Mouse (Mus musculus) limb, embryonic 15.5 days (tissue): ENCODE data around the gene Col16a1. TPM values are rescaled to one million over a fixed set of nuclear protein-coding genes. Genes with fewer than 3 reads are reported as not detected.

Experiments used
- ATAC-seq: fragments of 200-750 bp; cut with Nextera tagmentation; 2 replicates; pipeline ENCODE4 v1.8.0; 2017; ENCODE audit warnings: low read depth, moderate TSS enrichment; ENCODE audit not compliant: insufficient number of reproducible peaks, low FRiP score, low TSS enrichment
- H3K27ac ChIP-seq: fragments of 300-500 bp; sonication (generic); 2 replicates; pipeline ENCODE4 v1.5.1; 2015; ENCODE audit warnings: moderate library complexity, mild to moderate bottlenecking, inconsistent platforms
- H3K27me3 ChIP-seq: fragments of 300-500 bp; sonication (generic); 2 replicates; pipeline ENCODE4 v1.6.1; 2015; ENCODE audit warnings: inconsistent platforms
- H3K36me3 ChIP-seq: fragments of 300-500 bp; sonication (generic); 2 replicates; pipeline ENCODE4 v1.6.1; 2015; ENCODE audit warnings: inconsistent platforms
- H3K4me1 ChIP-seq: fragments of 300-500 bp; sonication (generic); 2 replicates; pipeline ENCODE4 v1.6.1; 2015; ENCODE audit warnings: inconsistent platforms
- H3K4me2 ChIP-seq: fragments of 300-500 bp; sonication (generic); 2 replicates; pipeline ENCODE4 v1.6.1; 2015; ENCODE audit warnings: mild to moderate bottlenecking, inconsistent platforms
- H3K4me3 ChIP-seq: fragments of 300-500 bp; sonication (generic); 2 replicates; pipeline ENCODE4 v1.5.1; 2015; ENCODE audit warnings: mild to moderate bottlenecking, inconsistent platforms
- H3K9ac ChIP-seq: fragments of 300-500 bp; sonication (generic); 2 replicates; pipeline ENCODE4 v1.6.1; 2015; ENCODE audit warnings: inconsistent platforms
- H3K9me3 ChIP-seq: fragments of 300-500 bp; sonication (generic); 2 replicates; pipeline ENCODE4 v1.6.1; 2016; ENCODE audit warnings: inconsistent platforms
- WGBS: fragments of 180-500 bp; shearing (Covaris S2); methylation state at CpG from one replicate; pipeline ENCODE4 v1.1.7; 2015; 5-methylcytosine and 5-hydroxymethylcytosine counted together
- polyA plus RNA-seq: library from polyadenylated mRNA; unstranded; fragments of >200 nt; fragmentation: Nextera tagmentation; extraction: Ambion mirVana; gene quantifications from 2 replicates; pipeline ENCODE4 v1.2.1, GENCODE M21; 2015

Col16a1 gene
- polyA plus RNA-seq, 1 experiment from 2014 or later, result 175 TPM

- Histone ChIP-seq H3K9me3 (no peaks in the 10 kb centered on the region), H3K4me3 (no peak overlapping the region), H3K4me2 (no peak overlapping the region), H3K27ac (no peak overlapping the region), H3K36me3 (peaks cover 59% of the 10 kb centered on the region), H3K9ac (no peak overlapping the region), H3K27me3 (no peaks in the 10 kb centered on the region), H3K4me1 (no peaks in the 10 kb centered on the region)
- ATAC-seq, result no peak
- 90% methylated on average over 4 of the region's 4 CpGs for WGBS
Measured at GRCm38 (mm10) chr4:130120752-130121151, 73.1 kb downstream of the Col16a1 start.

- WGBS, result 76% methylated on average over 8 of the region's 8 CpGs
- Histone ChIP-seq H3K36me3 (peaks cover 67% of the 10 kb centered on the region), H3K4me2 (no peak overlapping the region), H3K4me3 (no peak overlapping the region), H3K27ac (no peak overlapping the region), H3K9me3 (no peaks in the 10 kb centered on the region), H3K9ac (no peak overlapping the region), H3K4me1 (no peaks in the 10 kb centered on the region), H3K27me3 (no peaks in the 10 kb centered on the region)
- no peak for ATAC-seq
Measured at GRCm38 (mm10) chr4:130121560-130121959, 73.9 kb downstream of the Col16a1 start.

GRCm38 (mm10) chr4:130123020-130123419 lies 75.4 kb downstream of the Col16a1 start:
- Histone ChIP-seq H3K27ac (no peak overlapping the region), H3K9ac (no peak overlapping the region), H3K4me1 (no peaks in the 10 kb centered on the region), H3K4me2 (no peak overlapping the region), H3K4me3 (no peak overlapping the region), H3K27me3 (no peaks in the 10 kb centered on the region), H3K36me3 (peaks cover 77% of the 10 kb centered on the region), H3K9me3 (no peaks in the 10 kb centered on the region)
- 91% methylated on average over 5 of the region's 5 CpGs for WGBS
- no peak for ATAC-seq

GRCm38 (mm10) chr4:130124110-130124509 lies 76.5 kb downstream of the Col16a1 start:
- Histone ChIP-seq H3K9ac (no peak overlapping the region), H3K36me3 (peaks cover 85% of the 10 kb centered on the region), H3K4me3 (no peak overlapping the region), H3K9me3 (no peaks in the 10 kb centered on the region), H3K27me3 (no peaks in the 10 kb centered on the region), H3K4me2 (no peak overlapping the region), H3K27ac (no peak overlapping the region), H3K4me1 (no peaks in the 10 kb centered on the region)
- no peak for ATAC-seq
- WGBS, result 87% methylated on average over 4 of the region's 4 CpGs

GRCm38 (mm10) chr4:130125164-130125563 lies 77.5 kb downstream of the Col16a1 start:
- H3K9me3 ChIP-seq, result no peaks in the 10 kb centered on the region
- no peak overlapping the region for H3K4me2 ChIP-seq
- 94% methylated on average over 6 of the region's 6 CpGs for WGBS
- H3K4me1 ChIP-seq, result peaks cover 1% of the 10 kb centered on the region; the same call in 1 of the 2 replicates
- no peaks in the 10 kb centered on the region for H3K27me3 ChIP-seq
- no peak overlapping the region for H3K9ac ChIP-seq
- ATAC-seq, result no peak
- no peak overlapping the region for H3K4me3 ChIP-seq
- H3K27ac ChIP-seq, result no peak overlapping the region
- peaks cover 85% of the 10 kb centered on the region for H3K36me3 ChIP-seq

- H3K4me3 ChIP-seq, result no peak overlapping the region
- no peak overlapping the region for H3K4me2 ChIP-seq
- WGBS, result 33% methylated on average over 5 of the region's 5 CpGs
- no peaks in the 10 kb centered on the region for H3K9me3 ChIP-seq
- ATAC-seq, result no peak
- H3K27me3 ChIP-seq, result no peaks in the 10 kb centered on the region
- H3K36me3 ChIP-seq, result peaks cover 78% of the 10 kb centered on the region
- H3K27ac ChIP-seq, result no peak overlapping the region
- no peak overlapping the region for H3K9ac ChIP-seq
- peaks cover 9% of the 10 kb centered on the region; the same call in 1 of the 2 replicates for H3K4me1 ChIP-seq
Measured at GRCm38 (mm10) chr4:130125935-130126334, 78.3 kb downstream of the Col16a1 start.

- H3K9me3 ChIP-seq, result no peaks in the 10 kb centered on the region
- H3K4me1 ChIP-seq, result peaks cover 10% of the 10 kb centered on the region; the same call in 1 of the 2 replicates
- H3K9ac ChIP-seq, result no peak overlapping the region
- no peak overlapping the region for H3K4me2 ChIP-seq
- peaks cover 49% of the 10 kb centered on the region for H3K36me3 ChIP-seq
- H3K27ac ChIP-seq, result no peak overlapping the region
- ATAC-seq, result no peak
- H3K27me3 ChIP-seq, result no peaks in the 10 kb centered on the region
- no peak overlapping the region for H3K4me3 ChIP-seq
- 78% methylated on average over 5 of the region's 5 CpGs for WGBS
Measured at GRCm38 (mm10) chr4:130128907-130129306, 81.3 kb downstream of the Col16a1 start.

- no peaks in the 10 kb centered on the region for H3K27me3 ChIP-seq
- no peak for ATAC-seq
- H3K36me3 ChIP-seq, result peaks cover 37% of the 10 kb centered on the region
- no peak overlapping the region for H3K4me3 ChIP-seq
- H3K4me1 ChIP-seq, result peaks cover 10% of the 10 kb centered on the region; the same call in 1 of the 2 replicates
- no peak overlapping the region for H3K4me2 ChIP-seq
- H3K27ac ChIP-seq, result no peak overlapping the region
- 72% methylated on average over 10 of the region's 10 CpGs for WGBS
- no peaks in the 10 kb centered on the region for H3K9me3 ChIP-seq
- H3K9ac ChIP-seq, result no peak overlapping the region
Measured at GRCm38 (mm10) chr4:130130082-130130481, 82.4 kb downstream of the Col16a1 start.

- no peak overlapping the region for H3K4me3 ChIP-seq
- H3K4me2 ChIP-seq, result no peak overlapping the region
- peaks cover 30% of the 10 kb centered on the region for H3K36me3 ChIP-seq
- H3K9ac ChIP-seq, result no peak overlapping the region
- H3K9me3 ChIP-seq, result no peaks in the 10 kb centered on the region
- 54% methylated on average over 13 of the region's 13 CpGs for WGBS
- no peak overlapping the region for H3K27ac ChIP-seq
- peaks cover 10% of the 10 kb centered on the region; the same call in 1 of the 2 replicates for H3K4me1 ChIP-seq
- no peaks in the 10 kb centered on the region for H3K27me3 ChIP-seq
- no peak for ATAC-seq
Measured at GRCm38 (mm10) chr4:130130641-130131350, 83.2 kb downstream of the Col16a1 start.

- H3K9ac ChIP-seq, result no peak overlapping the region
- WGBS, result 86% methylated on average over 7 of the region's 7 CpGs
- peaks cover 22% of the 10 kb centered on the region for H3K36me3 ChIP-seq
- H3K4me2 ChIP-seq, result no peak overlapping the region
- H3K27ac ChIP-seq, result no peak overlapping the region
- H3K4me3 ChIP-seq, result no peak overlapping the region
- H3K4me1 ChIP-seq, result peaks cover 10% of the 10 kb centered on the region; the same call in 1 of the 2 replicates
- no peaks in the 10 kb centered on the region for H3K9me3 ChIP-seq
- no peak for ATAC-seq
- H3K27me3 ChIP-seq, result peaks cover 6% of the 10 kb centered on the region
Measured at GRCm38 (mm10) chr4:130131448-130132105, 83.9 kb downstream of the Col16a1 start.

- Histone ChIP-seq H3K4me3 (no peak overlapping the region), H3K36me3 (peaks cover 4% of the 10 kb centered on the region; the same call in 1 of the 2 replicates), H3K27me3 (peaks cover 22% of the 10 kb centered on the region), H3K4me1 (peaks cover 13% of the 10 kb centered on the region), H3K4me2 (no peak overlapping the region), H3K9ac (no peak overlapping the region), H3K9me3 (no peaks in the 10 kb centered on the region), H3K27ac (no peak overlapping the region)
- ATAC-seq, result no peak
- WGBS, result 51% methylated on average over 6 of the region's 6 CpGs
Measured at GRCm38 (mm10) chr4:130133399-130133798, 85.8 kb downstream of the Col16a1 start.
